Mouse (Mus musculus): ENCODE results near the gene Ralgps1. TPM values are rescaled to one million over a fixed set of nuclear protein-coding genes. Genes with fewer than 3 reads are reported as not detected.
"Not testable (repeated sequence)": the region's sequence is repeated elsewhere in the genome, so short reads cannot be mapped to it uniquely, and the experiment has no call there.

Gene Ralgps1
- polyA plus RNA-seq, 1 experiment = 4.5 TPM

DNA sequence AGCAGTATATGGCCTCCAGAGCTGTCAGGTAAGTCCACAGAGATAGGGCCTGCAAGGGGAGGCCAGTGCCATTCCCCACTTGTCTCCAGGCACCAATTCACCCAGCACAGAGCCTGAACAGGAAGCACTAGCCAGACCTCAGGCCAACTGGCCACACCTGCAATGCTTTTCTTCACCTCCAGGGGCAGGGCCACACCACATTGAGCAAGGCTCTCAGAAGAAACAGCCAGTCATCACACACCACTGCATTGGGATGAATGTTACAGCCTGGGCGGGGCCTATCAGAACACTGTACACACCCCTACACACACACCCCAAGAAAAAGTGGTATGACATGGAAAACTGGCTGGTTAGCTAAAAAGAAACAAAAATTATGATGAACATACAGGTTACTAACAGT lies 42.3 kb downstream of the Ralgps1 start:
- Histone ChIP-seq H3K4me1 (ENCODE audit: control insufficient read depth, insufficient read depth, insufficient read length) (no peaks in the 10 kb centered on the region), H3K27ac (ENCODE audit: insufficient read depth, low read length) (no peak overlapping the region), H3K27me3 (ENCODE audit: control insufficient read depth, insufficient read depth, low read length) (no peaks in the 10 kb centered on the region), H3K36me3 (ENCODE audit: control insufficient read depth, insufficient read depth, low read length) (0 out of 2 replicates have a peak, but pooled peaks cover 1% of the 10 kb centered on the region), H3K4me3 (ENCODE audit: extremely low read depth, insufficient read depth, insufficient read length) (no peak overlapping the region)
- DNase-seq (ENCODE audit: low read depth in 1 of 2, low spot score in 2 of 2) = peak in 1 of 2 experiments; percentile 45
- TF ChIP-seq POLR2A (IDR thresholded peaks at IDR 0.05; ENCODE audit: low read depth, low read length) (no peak), CTCF (IDR thresholded peaks at IDR 0.05; ENCODE audit: extremely low read depth, insufficient read depth, insufficient read length, insufficient replicate concordance) (peak; percentile 57; the same call in 1 of the 2 replicates)
- 97% methylated on average over 1 of the region's 1 CpGs for WGBS

DNA sequence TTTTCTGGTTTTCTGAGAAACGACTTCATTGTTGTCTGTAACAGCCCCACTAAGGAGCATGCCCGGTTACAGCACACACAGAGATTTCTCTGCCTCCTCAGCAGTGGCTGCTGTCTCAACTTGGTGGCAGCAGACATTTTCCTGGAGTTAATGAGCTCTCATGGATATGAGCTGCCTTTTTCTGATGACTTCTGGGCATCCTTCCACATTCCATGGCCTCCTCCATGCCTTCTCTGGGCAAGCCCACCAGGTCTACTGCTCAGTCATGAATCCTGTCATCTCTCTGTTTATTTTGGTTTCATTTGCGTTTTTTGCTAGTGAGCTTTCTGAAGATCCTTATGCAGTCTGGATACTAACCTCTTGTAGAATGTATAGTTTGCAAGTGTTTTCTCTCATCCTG lies 45.9 kb downstream of the Ralgps1 start:
- no peaks in the 10 kb centered on the region for H3K27me3 ChIP-seq (ENCODE audit: control insufficient read depth, insufficient read depth, low read length)
- TF ChIP-seq CTCF (IDR thresholded peaks at IDR 0.05; ENCODE audit: extremely low read depth, insufficient read depth, insufficient read length, insufficient replicate concordance) (no peak), POLR2A (IDR thresholded peaks at IDR 0.05; ENCODE audit: low read depth, low read length) (no peak)
- H3K27ac ChIP-seq (ENCODE audit: insufficient read depth, low read length) = no peak overlapping the region
- 0 out of 2 replicates have a peak, but pooled peaks cover 1% of the 10 kb centered on the region for H3K36me3 ChIP-seq (ENCODE audit: control insufficient read depth, insufficient read depth, low read length)
- H3K4me1 ChIP-seq (ENCODE audit: control insufficient read depth, insufficient read depth, insufficient read length) = no peaks in the 10 kb centered on the region
- H3K4me3 ChIP-seq (ENCODE audit: extremely low read depth, insufficient read depth, insufficient read length) = no peak overlapping the region
- WGBS = 78% methylated on average over 3 of the region's 3 CpGs
- DNase-seq (ENCODE audit: low read depth in 1 of 2, low spot score in 2 of 2) = no peak

DNA sequence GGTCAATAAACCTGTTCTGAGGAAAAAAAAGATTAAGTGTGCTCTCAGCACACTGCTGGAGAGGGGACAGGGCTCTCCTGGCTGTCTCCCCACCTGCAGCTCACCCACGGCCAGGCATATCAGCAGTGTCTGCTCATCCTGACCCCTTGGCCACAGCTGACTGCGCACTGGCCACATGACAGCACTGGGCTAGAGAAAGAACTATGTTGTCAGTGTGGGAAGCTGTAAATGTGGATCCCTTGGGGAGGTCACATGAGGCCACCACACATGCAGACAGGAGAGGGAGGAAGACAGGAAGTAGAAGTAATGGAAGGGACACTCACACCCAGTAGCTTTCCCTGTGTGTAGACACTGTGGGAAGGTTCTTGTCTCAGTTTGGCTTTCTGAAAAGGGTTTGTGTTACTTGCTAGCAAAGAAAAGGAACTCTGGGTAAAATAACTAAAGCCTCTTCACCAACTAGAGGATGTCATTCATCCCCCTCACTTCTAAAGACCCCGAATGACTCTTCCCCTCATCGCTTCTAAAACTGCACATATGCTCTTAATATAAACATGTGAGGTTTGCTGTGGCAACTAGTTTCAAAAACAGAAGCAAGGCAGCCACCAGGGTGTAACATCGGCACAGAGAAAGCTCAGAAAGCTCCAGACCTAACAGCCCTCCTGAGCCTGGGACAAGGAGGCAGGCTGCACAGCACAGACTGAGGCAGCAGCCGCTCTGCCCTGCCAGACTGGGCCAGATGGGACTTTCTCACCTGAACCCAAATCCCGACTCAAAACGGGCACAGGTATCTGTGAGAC lies 47.3 kb downstream of the Ralgps1 start:
- TF ChIP-seq POLR2A (IDR thresholded peaks at IDR 0.05; ENCODE audit: low read depth, low read length) (no peak), CTCF (IDR thresholded peaks at IDR 0.05; ENCODE audit: extremely low read depth, insufficient read depth, insufficient read length, insufficient replicate concordance) (no peak)
- WGBS = 87% methylated on average over 8 of the region's 8 CpGs
- no peak for DNase-seq (ENCODE audit: low read depth in 1 of 2, low spot score in 2 of 2)
- Histone ChIP-seq H3K27me3 (ENCODE audit: control insufficient read depth, insufficient read depth, low read length) (no peaks in the 10 kb centered on the region), H3K4me3 (ENCODE audit: extremely low read depth, insufficient read depth, insufficient read length) (no peak overlapping the region), H3K36me3 (ENCODE audit: control insufficient read depth, insufficient read depth, low read length) (0 out of 2 replicates have a peak, but pooled peaks cover 1% of the 10 kb centered on the region), H3K4me1 (ENCODE audit: control insufficient read depth, insufficient read depth, insufficient read length) (no peaks in the 10 kb centered on the region), H3K27ac (ENCODE audit: insufficient read depth, low read length) (no peak overlapping the region)

DNA sequence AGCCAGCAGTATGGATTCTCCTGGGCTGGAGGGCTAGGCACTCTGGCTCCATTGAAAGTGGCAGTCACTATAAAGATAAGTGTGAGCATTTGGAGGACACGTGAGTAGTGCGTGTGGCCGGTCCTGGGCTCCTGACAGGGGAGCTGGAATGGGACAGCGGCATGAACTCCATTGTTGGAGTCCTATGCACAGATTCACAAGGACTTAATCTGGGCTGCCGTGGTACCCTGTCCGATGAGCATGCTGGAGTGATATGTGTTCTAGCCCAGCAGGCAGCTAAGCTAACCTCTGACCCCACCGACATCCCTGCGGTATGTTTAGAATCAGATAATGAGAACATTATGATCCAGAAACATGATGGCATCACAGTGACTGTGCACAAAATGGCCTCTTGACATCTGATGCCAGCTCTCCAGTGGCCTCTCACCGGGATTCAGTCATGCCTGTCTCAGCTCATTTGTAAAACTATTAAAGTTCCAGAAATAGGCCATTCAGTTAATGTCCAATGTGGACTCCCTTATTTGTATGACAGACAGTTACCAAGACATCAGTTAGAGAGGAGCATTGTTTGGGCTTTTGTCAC lies 48.2 kb downstream of the Ralgps1 start:
- not testable (repeated sequence) for H3K4me3 ChIP-seq (ENCODE audit: extremely low read depth, insufficient read depth, insufficient read length); H3K27me3 ChIP-seq (ENCODE audit: control insufficient read depth, insufficient read depth, low read length); DNase-seq (ENCODE audit: low read depth in 1 of 2, low spot score in 2 of 2); H3K36me3 ChIP-seq (ENCODE audit: control insufficient read depth, insufficient read depth, low read length); H3K4me1 ChIP-seq (ENCODE audit: control insufficient read depth, insufficient read depth, insufficient read length); H3K27ac ChIP-seq (ENCODE audit: insufficient read depth, low read length)
- 94% methylated on average over 9 of the region's 9 CpGs for WGBS

DNA sequence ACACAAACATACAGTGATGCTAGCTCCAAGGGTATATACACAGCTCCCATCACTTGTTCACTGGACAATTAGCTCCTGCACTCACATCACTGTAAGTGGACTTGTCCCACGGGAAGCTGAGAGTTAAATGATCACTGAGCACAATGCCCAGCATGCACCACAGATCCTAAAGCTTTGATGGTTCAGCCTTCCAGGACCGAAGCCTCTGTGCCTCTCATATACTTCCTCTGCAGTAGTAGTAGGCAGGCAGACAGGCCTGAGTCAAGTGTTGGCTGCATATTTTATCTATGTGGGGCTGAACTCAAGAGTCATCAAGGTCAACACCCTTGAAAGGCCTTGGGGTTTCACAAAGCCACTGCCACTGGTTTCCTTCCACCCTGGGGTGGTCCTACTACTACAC lies 49.6 kb downstream of the Ralgps1 start:
- no peak overlapping the region for H3K4me3 ChIP-seq (ENCODE audit: extremely low read depth, insufficient read depth, insufficient read length)
- WGBS = 90% methylated on average over 2 of the region's 2 CpGs
- DNase-seq (ENCODE audit: low read depth in 1 of 2, low spot score in 2 of 2) = no peak

DNA sequence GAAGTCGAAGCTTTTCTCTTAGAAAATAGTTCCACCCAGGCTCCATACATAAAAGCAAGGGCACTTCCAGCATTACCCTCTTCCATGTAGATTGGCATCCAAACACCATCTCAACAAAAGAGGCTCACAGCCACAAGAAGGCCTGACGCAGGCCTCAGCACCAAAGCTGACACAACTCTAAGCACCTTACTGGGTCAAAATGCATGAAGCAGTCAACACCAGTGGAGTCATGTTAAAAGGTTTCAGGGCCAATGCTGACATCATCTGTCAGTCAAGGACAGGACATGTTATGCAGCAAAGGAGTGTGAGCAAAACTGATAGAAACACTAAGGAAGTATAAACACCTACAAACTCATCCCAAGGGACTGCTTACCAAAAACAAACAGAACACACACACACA lies 50.3 kb downstream of the Ralgps1 start:
- no peaks in the 10 kb centered on the region for H3K4me1 ChIP-seq (ENCODE audit: control insufficient read depth, insufficient read depth, insufficient read length)
- WGBS = 91% methylated on average over 2 of the region's 2 CpGs
- no peaks in the 10 kb centered on the region for H3K27me3 ChIP-seq (ENCODE audit: control insufficient read depth, insufficient read depth, low read length)
- H3K27ac ChIP-seq (ENCODE audit: insufficient read depth, low read length) = no peak overlapping the region
- H3K36me3 ChIP-seq (ENCODE audit: control insufficient read depth, insufficient read depth, low read length) = 0 out of 2 replicates have a peak, but pooled peaks cover 1% of the 10 kb centered on the region
- no peak for TF ChIP-seq POLR2A (IDR thresholded peaks at IDR 0.05; ENCODE audit: low read depth, low read length)
- TF ChIP-seq CTCF (IDR thresholded peaks at IDR 0.05; ENCODE audit: extremely low read depth, insufficient read depth, insufficient read length, insufficient replicate concordance) = no peak
- DNase-seq (ENCODE audit: low read depth in 1 of 2, low spot score in 2 of 2) = no peak
- no peak overlapping the region for H3K4me3 ChIP-seq (ENCODE audit: extremely low read depth, insufficient read depth, insufficient read length)

More for the DNA sequence above, 49.6 kb downstream of the Ralgps1 start:
- Histone ChIP-seq H3K4me1 (ENCODE audit: control insufficient read depth, insufficient read depth, insufficient read length) (no peaks in the 10 kb centered on the region), H3K27ac (ENCODE audit: insufficient read depth, low read length) (no peak overlapping the region), H3K27me3 (ENCODE audit: control insufficient read depth, insufficient read depth, low read length) (no peaks in the 10 kb centered on the region), H3K36me3 (ENCODE audit: control insufficient read depth, insufficient read depth, low read length) (0 out of 2 replicates have a peak, but pooled peaks cover 1% of the 10 kb centered on the region)
- TF ChIP-seq CTCF (IDR thresholded peaks at IDR 0.05; ENCODE audit: extremely low read depth, insufficient read depth, insufficient read length, insufficient replicate concordance) (no peak), POLR2A (IDR thresholded peaks at IDR 0.05; ENCODE audit: low read depth, low read length) (no peak)

DNA sequence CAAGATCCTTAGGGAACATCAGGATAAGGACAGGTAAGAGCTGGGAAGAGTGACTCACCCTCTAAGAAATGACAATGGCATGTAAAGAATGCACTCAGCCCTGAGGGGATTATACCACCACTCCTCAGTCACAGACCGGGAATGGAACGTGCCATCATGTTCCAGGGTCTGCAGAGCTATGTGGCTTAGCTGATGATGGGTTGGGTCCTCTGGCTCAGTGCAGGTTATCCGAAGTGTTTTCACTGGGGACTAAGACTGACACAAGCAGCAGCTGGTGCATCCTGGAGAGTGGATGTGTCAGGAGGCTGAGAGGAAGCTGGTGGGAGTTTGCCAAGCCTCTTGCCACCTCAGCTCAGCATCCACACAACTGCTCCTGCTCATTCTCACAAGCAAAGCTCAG lies 50.7 kb downstream of the Ralgps1 start:
- 88% methylated on average over 3 of the region's 3 CpGs for WGBS
- H3K4me1 ChIP-seq (ENCODE audit: control insufficient read depth, insufficient read depth, insufficient read length) = no peaks in the 10 kb centered on the region
- no peak for DNase-seq (ENCODE audit: low read depth in 1 of 2, low spot score in 2 of 2)
- TF ChIP-seq POLR2A (IDR thresholded peaks at IDR 0.05; ENCODE audit: low read depth, low read length) (no peak), CTCF (IDR thresholded peaks at IDR 0.05; ENCODE audit: extremely low read depth, insufficient read depth, insufficient read length, insufficient replicate concordance) (no peak)
- H3K27ac ChIP-seq (ENCODE audit: insufficient read depth, low read length) = no peak overlapping the region
- 0 out of 2 replicates have a peak, but pooled peaks cover 1% of the 10 kb centered on the region for H3K36me3 ChIP-seq (ENCODE audit: control insufficient read depth, insufficient read depth, low read length)
- H3K4me3 ChIP-seq (ENCODE audit: extremely low read depth, insufficient read depth, insufficient read length) = no peak overlapping the region
- H3K27me3 ChIP-seq (ENCODE audit: control insufficient read depth, insufficient read depth, low read length) = no peaks in the 10 kb centered on the region

Data from spleen, adult 2 months (tissue).